Mouse (Mus musculus): ENCODE measurements around the gene Trmt2a.
"Not testable (repeated sequence)": the region's sequence is repeated elsewhere in the genome, so short reads cannot be mapped to it uniquely, and the experiment has no call there.

Trmt2a gene

DNA sequence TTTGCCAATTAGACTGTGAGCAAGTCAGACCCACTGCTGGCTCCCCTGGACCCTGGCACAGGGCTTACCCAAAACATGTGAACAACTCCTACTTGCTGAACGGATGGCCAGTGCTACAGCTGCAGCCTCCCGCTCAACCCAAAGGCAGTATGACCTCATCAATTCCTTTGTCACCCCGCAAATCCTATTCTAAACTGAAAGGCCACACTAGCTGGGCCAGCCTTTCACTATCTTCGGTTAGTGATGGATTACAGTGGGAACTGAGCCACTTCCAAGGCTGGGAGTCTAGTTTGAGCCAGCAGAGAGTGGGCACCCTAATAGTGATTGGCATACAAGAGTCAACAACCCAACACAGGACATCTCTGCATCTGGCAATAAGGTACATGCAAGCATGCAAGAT, 39.7 kb downstream of the Trmt2a start:
- Histone ChIP-seq H3K36me3 (ENCODE audit: insufficient read depth, low read length) (peaks cover 52% of the 10 kb centered on the region), H3K4me3 (replicated peaks; ENCODE audit: low read length) (peak overlapping the region; percentile 97), H3K9me3 (ENCODE audit: low read length) (no peaks in the 10 kb centered on the region), H3K27me3 (ENCODE audit: insufficient read depth, low read length) (no peaks in the 10 kb centered on the region), H3K4me1 (replicated peaks; ENCODE audit: low read depth, low read length) (peaks cover 50% of the 10 kb centered on the region)
- no peak for TF ChIP-seq POU5F1 (IDR thresholded peaks at IDR 0.05; ENCODE audit: borderline replicate concordance, low read length)
- no peak for TF ChIP-seq NANOG (IDR thresholded peaks at IDR 0.05; ENCODE audit: borderline replicate concordance, low read length)
- TF ChIP-seq CTCF (conservative IDR thresholded peaks at IDR 0.05; ENCODE audit: low read length), result no peak

DNA sequence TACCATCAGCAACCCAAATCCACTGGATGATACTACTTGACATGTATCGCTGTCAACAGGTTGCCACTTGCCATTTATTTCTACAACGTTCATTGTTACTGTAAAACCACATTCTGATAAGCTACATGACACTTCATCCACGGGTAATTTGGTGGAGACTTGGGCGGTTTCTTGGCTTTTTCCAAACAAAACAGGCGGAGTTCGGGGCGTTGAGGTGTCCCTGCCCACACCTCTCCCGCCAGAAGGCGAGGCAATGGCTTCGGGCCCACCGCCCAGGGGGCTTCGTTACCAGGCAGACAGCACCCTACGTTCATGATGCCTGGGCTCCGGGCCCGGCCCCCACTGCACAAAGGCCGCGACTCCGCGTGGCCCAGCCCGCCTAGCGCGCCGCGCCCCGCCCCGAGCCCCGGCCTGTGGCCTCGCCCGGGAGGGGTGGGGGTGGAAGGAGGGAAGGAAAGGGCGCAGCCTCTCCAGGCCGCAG, 40.1 kb downstream of the Trmt2a start:
- TF ChIP-seq NANOG (IDR thresholded peaks at IDR 0.05; ENCODE audit: borderline replicate concordance, low read length), result no peak
- Histone ChIP-seq H3K9me3 (ENCODE audit: low read length) (no peaks in the 10 kb centered on the region), H3K4me3 (replicated peaks; ENCODE audit: low read length) (peak overlapping the region; percentile 97), H3K4me1 (replicated peaks; ENCODE audit: low read depth, low read length) (peaks cover 46% of the 10 kb centered on the region), H3K36me3 (ENCODE audit: insufficient read depth, low read length) (peaks cover 47% of the 10 kb centered on the region), H3K27me3 (ENCODE audit: insufficient read depth, low read length) (no peaks in the 10 kb centered on the region)

- Histone ChIP-seq H3K9me3 (ENCODE audit: low read length) (no peaks in the 10 kb centered on the region), H3K27me3 (ENCODE audit: insufficient read depth, low read length) (no peaks in the 10 kb centered on the region), H3K4me1 (replicated peaks; ENCODE audit: low read depth, low read length) (peaks cover 41% of the 10 kb centered on the region), H3K36me3 (ENCODE audit: insufficient read depth, low read length) (peaks cover 42% of the 10 kb centered on the region), H3K4me3 (replicated peaks; ENCODE audit: low read length) (peak within 1 kb of the TSS; percentile 97)
- TF ChIP-seq CTCF (conservative IDR thresholded peaks at IDR 0.05; ENCODE audit: low read length) (no peak), NANOG (IDR thresholded peaks at IDR 0.05; ENCODE audit: borderline replicate concordance, low read length) (no peak), POU5F1 (IDR thresholded peaks at IDR 0.05; ENCODE audit: borderline replicate concordance, low read length) (no peak)
These were observed 40.6 kb downstream of the Trmt2a start, which contains the start of gene Dgcr8 for GRCm38 (mm10) chr16:18289067-18289588. Gene Dgcr8 (minus strand): TSS chr16:18289246.

DNA sequence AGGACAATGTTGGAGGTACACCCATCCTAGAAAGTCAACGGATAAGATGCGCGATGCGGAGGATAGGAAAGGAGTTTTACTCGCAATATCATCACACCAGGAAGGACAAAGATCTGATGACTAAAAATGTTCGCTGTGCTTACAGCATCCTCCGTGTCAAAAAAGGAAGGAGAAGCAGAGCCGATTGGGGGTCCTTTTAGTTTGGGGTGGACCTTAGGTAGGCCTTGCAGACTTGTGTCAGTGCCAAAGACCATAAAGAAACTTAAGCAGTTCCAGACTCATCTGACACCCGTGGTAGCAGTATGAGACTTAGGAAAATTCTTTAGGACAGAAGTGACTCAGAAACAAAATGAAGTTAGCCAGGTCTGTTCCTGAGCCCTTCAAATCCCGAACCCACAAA, 41.1 kb downstream of the Trmt2a start:
- Histone ChIP-seq H3K36me3 (ENCODE audit: insufficient read depth, low read length) (peaks cover 37% of the 10 kb centered on the region), H3K4me1 (replicated peaks; ENCODE audit: low read depth, low read length) (peaks cover 37% of the 10 kb centered on the region), H3K4me3 (replicated peaks; ENCODE audit: low read length) (peak overlapping the region; percentile 97)
- not testable (repeated sequence) for H3K27me3 ChIP-seq (ENCODE audit: insufficient read depth, low read length); H3K9me3 ChIP-seq (ENCODE audit: low read length)
